Mouse (Mus musculus) left cerebral cortex, adult 2 months (tissue): Measurements from ENCODE around the gene Cxcl9. TPM values are rescaled to one million over a fixed set of nuclear protein-coding genes. Genes with fewer than 3 reads are reported as not detected.
A peak's percentile ranks its signal among the peaks of the same experiment; 100 is the strongest.
"Not testable (repeated sequence)": the region's sequence is repeated elsewhere in the genome, so short reads cannot be mapped to it uniquely, and the experiment has no call there.

Experiments used
- DNase-seq, 2 experiments: peaks; one replicate each; pipeline ENCODE4 v3.0.0; 2021 to 2022; ENCODE audit warnings: low spot score in 2 of 2, mixed read lengths in 1 of 2; ENCODE audit errors: extremely low spot score in 1 of 2
- H3K27ac ChIP-seq: fragments of 200-600 bp; 2 replicates; pipeline ENCODE4 v1.8.1; 2022
- H3K4me3 ChIP-seq: fragments of 200-600 bp; 2 replicates; pipeline ENCODE4 v1.8.1; 2022
- CTCF ChIP-seq: fragments of 200-600 bp; IDR thresholded peaks from 2 replicates; pipeline ENCODE4 v1.8.1; 2022; ENCODE audit warnings: antibody characterized with exemption, mild to moderate bottlenecking, moderate library complexity
- intact Hi-C: fragments of 180-260 bp; cut with DNase I; formaldehyde crosslinking; loops from one replicate; pipeline ENCODE4 v1.15.1; 2025
- total RNA-seq, 2 experiments: library from RNA; stranded (reverse); gene quantifications; 2 replicates each; pipeline ENCODE4 v1.2.3; 2021

Gene Cxcl9
- total RNA-seq, 2 experiments from 2014 or later: not detected

- DNase-seq: no peak
- no peak overlapping the region for H3K27ac ChIP-seq
- TF ChIP-seq CTCF: no peak
- intact Hi-C loops: no loop called here
- no peak overlapping the region for H3K4me3 ChIP-seq
Measured at GRCm38 (mm10) chr5:92364011-92364410, 36.1 kb upstream of the Cxcl9 start.

GRCm38 (mm10) chr5:92363179-92363578 lies 35.3 kb upstream of the Cxcl9 start:
- intact Hi-C loops: no loop called here
- no peak for TF ChIP-seq CTCF
- DNase-seq: no peak
- no peak overlapping the region for H3K4me3 ChIP-seq
- H3K27ac ChIP-seq: no peak overlapping the region

- DNase-seq: no peak
- H3K27ac ChIP-seq: no peak overlapping the region
- intact Hi-C loops: no loop called here
- TF ChIP-seq CTCF: no peak
- H3K4me3 ChIP-seq: no peak overlapping the region
Measured at GRCm38 (mm10) chr5:92358767-92359455, 31.0 kb upstream of the Cxcl9 start.

GRCm38 (mm10) chr5:92358033-92358432 lies 30.2 kb upstream of the Cxcl9 start:
- DNase-seq: no peak
- no peak overlapping the region for H3K4me3 ChIP-seq
- no peak for TF ChIP-seq CTCF
- no peak overlapping the region for H3K27ac ChIP-seq
- intact Hi-C loops: no loop called here

GRCm38 (mm10) chr5:92353517-92353916 lies 25.6 kb upstream of the Cxcl9 start:
- Histone ChIP-seq H3K4me3 (peak overlapping the region; percentile 34), H3K27ac (no peak overlapping the region)
- TF ChIP-seq CTCF: no peak
- no peak for DNase-seq
- intact Hi-C loops: no loop called here

GRCm38 (mm10) chr5:92352716-92353115 lies 24.8 kb upstream of the Cxcl9 start:
- DNase-seq, H3K4me3 ChIP-seq, intact Hi-C loops, H3K27ac ChIP-seq: not testable (repeated sequence)

GRCm38 (mm10) chr5:92349731-92350130 lies 21.9 kb upstream of the Cxcl9 start:
- intact Hi-C loops: no loop called here
- TF ChIP-seq CTCF: no peak
- Histone ChIP-seq H3K27ac (no peak overlapping the region), H3K4me3 (no peak overlapping the region)
- no peak for DNase-seq

GRCm38 (mm10) chr5:92348794-92349413 lies 21.0 kb upstream of the Cxcl9 start, which contains the start of gene Cxcl10:
Cxcl10 (minus strand) TSS chr5:92348889.
- Histone ChIP-seq H3K4me3 (peak within 1 kb of the TSS; percentile 23), H3K27ac (no peak within 1 kb of the TSS)
- intact Hi-C loops: no loop called here
- TF ChIP-seq CTCF: no peak
- peak in 1 of 2 experiments; percentile 15 for DNase-seq

GRCm38 (mm10) chr5:92345006-92345405 lies 17.1 kb upstream of the Cxcl9 start:
- no peak for DNase-seq
- TF ChIP-seq CTCF: no peak
- Histone ChIP-seq H3K27ac (no peak overlapping the region), H3K4me3 (no peak overlapping the region)
- intact Hi-C loops: no loop called here

GRCm38 (mm10) chr5:92340606-92341005 lies 12.7 kb upstream of the Cxcl9 start:
- no peak for DNase-seq
- no peak overlapping the region for H3K4me3 ChIP-seq
- TF ChIP-seq CTCF: no peak
- intact Hi-C loops: no loop called here
- no peak overlapping the region for H3K27ac ChIP-seq

- no peak for TF ChIP-seq CTCF
- intact Hi-C loops: no loop called here
- no peak overlapping the region for H3K27ac ChIP-seq
- DNase-seq: no peak
- H3K4me3 ChIP-seq: no peak overlapping the region
Measured at GRCm38 (mm10) chr5:92336743-92337142, 8.9 kb upstream of the Cxcl9 start.

- Histone ChIP-seq H3K4me3 (peak overlapping the region; percentile 32), H3K27ac (no peak overlapping the region; the same call in 1 of the 2 replicates)
- TF ChIP-seq CTCF: no peak
- intact Hi-C loops: no loop called here
- no peak for DNase-seq
Measured at GRCm38 (mm10) chr5:92332359-92332840, 4.5 kb upstream of the Cxcl9 start.
